Mouse (Mus musculus): ENCODE results near the gene Zbtb1. TPM values are rescaled to one million over a fixed set of nuclear protein-coding genes. Genes with fewer than 3 reads are reported as not detected.

Zbtb1 gene
- polyA plus RNA-seq, 1 experiment from 2014 or later, result 5.4 TPM

DNA sequence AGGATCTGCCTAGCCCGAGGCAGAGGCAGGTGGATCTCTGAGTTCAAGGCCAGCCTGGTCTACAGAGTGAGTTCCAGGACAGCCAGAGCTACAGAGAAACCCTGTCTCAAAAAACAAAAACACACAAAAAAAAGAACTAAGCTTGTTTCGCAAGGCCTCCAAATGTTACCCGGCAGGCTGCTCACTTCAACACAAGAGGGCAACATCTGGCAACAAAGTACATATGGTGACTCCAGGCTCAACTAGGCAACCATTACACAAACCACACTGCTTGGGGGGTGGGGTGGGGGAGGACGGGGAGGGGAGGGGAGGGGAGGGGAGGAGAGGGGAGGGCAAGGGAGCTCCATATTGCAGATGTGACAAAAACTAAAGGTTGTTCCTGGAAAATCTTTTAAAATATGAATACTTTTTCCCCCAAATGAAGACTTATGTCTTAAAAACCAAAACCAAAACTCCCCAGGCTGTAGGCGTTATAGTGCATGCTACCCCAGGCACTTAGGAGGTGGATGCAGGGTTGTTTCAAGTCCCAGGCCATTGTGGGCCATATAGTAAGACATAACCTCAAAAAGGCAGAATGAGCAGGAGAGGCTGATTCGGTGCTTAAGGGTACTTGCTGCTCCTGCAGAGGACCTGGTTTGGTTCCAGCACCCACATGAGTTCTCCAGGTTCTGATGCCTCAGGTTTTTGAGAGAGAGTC lies 24.2 kb upstream of the Zbtb1 start:
- no peaks in the 10 kb centered on the region for H3K9me3 ChIP-seq (ENCODE audit: control insufficient read depth, low read length)
- H3K27ac ChIP-seq (ENCODE audit: low read length), result no peak overlapping the region
- H3K36me3 ChIP-seq (ENCODE audit: control insufficient read depth, insufficient read depth, low read length), result peaks cover 9% of the 10 kb centered on the region
- no peak overlapping the region for H3K9ac ChIP-seq (ENCODE audit: low read depth, low read length)
- H3K27me3 ChIP-seq (replicated peaks; ENCODE audit: control insufficient read depth, insufficient read depth, low read length), result no peaks in the 10 kb centered on the region
- 74% methylated on average over 6 of the region's 6 CpGs for WGBS
- no peaks in the 10 kb centered on the region for H3K4me1 ChIP-seq (ENCODE audit: control insufficient read depth, insufficient read depth, low read length)
- no peak for ATAC-seq
- H3K4me2 ChIP-seq (ENCODE audit: low read depth, low read length), result no peak overlapping the region
- H3K4me3 ChIP-seq (ENCODE audit: low read length), result no peak overlapping the region

DNA sequence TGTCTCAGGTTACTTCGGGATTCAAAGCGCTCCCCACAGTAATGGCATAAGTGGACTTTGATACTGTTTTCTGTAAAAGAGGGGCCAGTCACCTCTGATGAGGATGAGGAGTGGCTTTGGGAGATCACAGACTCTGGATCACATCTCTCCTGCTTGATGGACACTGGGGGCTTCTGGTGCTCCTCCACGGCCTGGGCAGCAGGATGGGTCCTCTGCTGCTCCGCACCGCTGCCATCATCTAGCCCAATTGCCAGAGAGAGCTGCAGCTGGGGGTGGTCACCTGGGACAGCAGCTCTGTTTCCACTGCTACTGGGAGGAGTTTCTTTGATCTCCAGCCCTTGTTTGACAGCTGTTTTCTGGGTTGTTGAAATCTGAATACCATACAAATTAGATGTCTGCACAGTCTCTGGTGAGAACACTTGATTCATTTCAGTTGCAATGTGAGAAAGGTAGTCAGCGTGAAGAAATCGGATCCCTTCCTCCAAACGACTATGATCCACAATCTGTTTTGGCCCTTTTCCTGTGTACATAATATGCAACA lies 20.3 kb upstream of the Zbtb1 start:
- Histone ChIP-seq H3K27me3 (replicated peaks; ENCODE audit: control insufficient read depth, insufficient read depth, low read length) (no peaks in the 10 kb centered on the region), H3K27ac (ENCODE audit: low read length) (no peak overlapping the region), H3K4me1 (ENCODE audit: control insufficient read depth, insufficient read depth, low read length) (no peaks in the 10 kb centered on the region), H3K4me2 (ENCODE audit: low read depth, low read length) (no peak overlapping the region), H3K4me3 (ENCODE audit: low read length) (no peak overlapping the region), H3K36me3 (ENCODE audit: control insufficient read depth, insufficient read depth, low read length) (peaks cover 9% of the 10 kb centered on the region), H3K9ac (ENCODE audit: low read depth, low read length) (no peak overlapping the region), H3K9me3 (ENCODE audit: control insufficient read depth, low read length) (no peaks in the 10 kb centered on the region)
- 85% methylated on average over 8 of the region's 8 CpGs for WGBS
- no peak for ATAC-seq

DNA sequence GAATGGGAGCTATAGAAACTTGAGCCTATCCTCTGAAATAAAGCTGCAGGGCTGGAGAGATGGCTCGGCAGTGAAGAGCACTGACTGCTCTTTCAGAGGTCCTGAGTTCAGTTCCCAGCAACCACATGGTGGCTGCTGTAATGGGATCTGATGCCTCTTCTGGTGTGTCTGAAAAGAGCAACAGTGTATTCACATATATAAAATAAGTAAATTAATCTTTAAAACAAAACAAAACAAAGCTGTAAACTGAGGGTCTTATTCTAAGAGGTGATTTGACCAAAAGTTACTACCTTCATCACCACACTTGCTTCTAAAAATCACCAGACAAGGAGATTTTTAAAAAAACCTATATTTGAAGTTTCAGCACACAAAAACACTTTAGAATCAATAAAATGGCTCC lies 9.2 kb upstream of the Zbtb1 start:
- Histone ChIP-seq H3K4me1 (ENCODE audit: control insufficient read depth, insufficient read depth, low read length) (no peaks in the 10 kb centered on the region), H3K27me3 (replicated peaks; ENCODE audit: control insufficient read depth, insufficient read depth, low read length) (no peaks in the 10 kb centered on the region), H3K4me3 (ENCODE audit: low read length) (no peak overlapping the region), H3K27ac (ENCODE audit: low read length) (no peak overlapping the region), H3K9me3 (ENCODE audit: control insufficient read depth, low read length) (no peaks in the 10 kb centered on the region), H3K36me3 (ENCODE audit: control insufficient read depth, insufficient read depth, low read length) (no peaks in the 10 kb centered on the region), H3K4me2 (ENCODE audit: low read depth, low read length) (no peak overlapping the region), H3K9ac (ENCODE audit: low read depth, low read length) (no peak overlapping the region)
- WGBS, result 80% methylated on average over 1 of the region's 1 CpGs
- no peak for ATAC-seq

DNA sequence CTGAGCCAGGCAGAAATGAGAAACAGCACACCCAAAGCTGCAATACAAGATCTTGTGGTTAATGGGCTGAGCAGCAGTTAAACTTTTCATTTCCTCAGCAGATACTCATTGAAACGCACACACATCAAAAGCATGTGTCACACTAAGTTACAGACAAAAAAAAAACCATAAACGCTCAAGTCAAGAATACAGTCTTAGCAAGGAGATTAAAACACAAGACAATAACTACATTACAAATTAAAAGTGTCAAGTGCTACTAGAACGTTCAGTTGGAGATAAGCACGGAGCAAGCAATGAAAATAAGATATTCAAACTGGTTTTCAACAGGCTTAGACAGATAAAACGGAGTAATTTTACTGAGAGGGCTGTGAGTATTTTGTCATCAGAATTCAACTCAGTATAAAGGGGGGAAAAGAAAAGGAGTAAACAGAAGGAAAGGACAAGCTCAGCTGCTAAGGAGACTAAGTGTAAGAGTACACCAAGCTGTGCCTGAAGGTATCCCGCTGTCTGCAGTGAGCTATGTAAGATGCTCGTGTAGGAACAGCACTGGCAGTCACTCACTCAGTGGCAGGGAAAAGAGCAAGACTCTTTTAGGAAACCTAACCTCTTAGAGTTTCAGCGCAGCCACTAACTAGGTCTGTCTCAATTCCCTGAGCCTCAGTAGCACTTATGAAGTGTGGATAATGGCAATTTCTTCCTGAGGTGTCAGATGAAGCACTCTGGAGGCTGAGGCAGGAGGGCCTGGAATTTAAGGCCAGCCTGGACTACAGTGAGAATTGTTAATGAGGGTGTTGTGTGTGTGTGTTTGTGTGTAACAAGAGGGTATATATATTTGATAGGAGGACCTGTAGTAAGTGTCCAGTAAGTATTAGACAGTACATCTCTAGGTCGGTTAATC lies 8.4 kb upstream of the Zbtb1 start:
- Histone ChIP-seq H3K27me3 (replicated peaks; ENCODE audit: control insufficient read depth, insufficient read depth, low read length) (no peaks in the 10 kb centered on the region), H3K9me3 (ENCODE audit: control insufficient read depth, low read length) (no peaks in the 10 kb centered on the region), H3K9ac (ENCODE audit: low read depth, low read length) (no peak overlapping the region), H3K27ac (ENCODE audit: low read length) (no peak overlapping the region), H3K4me2 (ENCODE audit: low read depth, low read length) (no peak overlapping the region), H3K4me1 (ENCODE audit: control insufficient read depth, insufficient read depth, low read length) (no peaks in the 10 kb centered on the region), H3K36me3 (ENCODE audit: control insufficient read depth, insufficient read depth, low read length) (no peaks in the 10 kb centered on the region), H3K4me3 (ENCODE audit: low read length) (no peak overlapping the region)
- 72% methylated on average over 9 of the region's 9 CpGs for WGBS
- no peak for ATAC-seq

DNA sequence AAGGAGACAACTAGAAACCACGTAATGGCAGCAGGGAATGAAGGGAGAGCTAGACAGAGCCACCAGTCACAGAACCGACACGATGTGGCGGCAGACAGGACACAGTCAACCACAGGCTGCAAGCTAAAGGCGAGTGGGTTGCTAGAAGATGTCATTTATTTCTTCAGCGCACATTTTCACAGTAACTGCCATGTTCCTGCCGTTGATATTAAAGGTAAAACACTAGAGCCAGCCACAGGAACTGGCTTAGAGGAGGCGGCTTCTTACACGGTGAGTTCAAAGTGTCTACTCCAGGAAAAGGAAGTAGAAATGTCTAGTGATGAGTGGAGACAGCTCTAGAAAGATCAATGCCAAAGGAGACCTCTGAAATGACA lies 7.8 kb upstream of the Zbtb1 start:
- WGBS, result 77% methylated on average over 9 of the region's 9 CpGs
- Histone ChIP-seq H3K4me3 (ENCODE audit: low read length) (no peak overlapping the region), H3K27ac (ENCODE audit: low read length) (no peak overlapping the region), H3K36me3 (ENCODE audit: control insufficient read depth, insufficient read depth, low read length) (no peaks in the 10 kb centered on the region), H3K9me3 (ENCODE audit: control insufficient read depth, low read length) (no peaks in the 10 kb centered on the region), H3K4me2 (ENCODE audit: low read depth, low read length) (no peak overlapping the region), H3K9ac (ENCODE audit: low read depth, low read length) (no peak overlapping the region), H3K27me3 (replicated peaks; ENCODE audit: control insufficient read depth, insufficient read depth, low read length) (no peaks in the 10 kb centered on the region), H3K4me1 (ENCODE audit: control insufficient read depth, insufficient read depth, low read length) (peaks cover 6% of the 10 kb centered on the region)
- ATAC-seq, result no peak

DNA sequence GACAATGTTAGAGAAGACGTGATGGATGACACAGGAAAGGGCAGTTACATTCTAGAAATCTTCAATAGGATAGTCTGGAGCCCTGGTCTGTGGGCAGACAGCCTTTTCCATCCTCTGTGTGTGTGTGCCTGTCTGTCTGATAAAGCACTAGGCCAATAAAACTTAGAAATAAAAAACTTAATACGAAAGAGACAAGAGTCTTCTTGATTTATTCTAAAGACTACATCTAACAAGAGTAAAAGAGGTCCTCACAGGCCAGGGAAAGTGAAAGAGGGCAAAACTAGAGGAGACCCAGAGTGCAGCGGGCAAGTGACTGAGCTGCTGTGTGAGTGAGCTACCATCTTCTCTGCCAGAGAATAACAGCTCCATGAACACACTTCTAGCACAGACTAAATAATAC lies 3.8 kb upstream of the Zbtb1 start:
- 77% methylated on average over 3 of the region's 3 CpGs for WGBS
- no peak overlapping the region for H3K27ac ChIP-seq (ENCODE audit: low read length)
- peaks cover 17% of the 10 kb centered on the region for H3K4me1 ChIP-seq (ENCODE audit: control insufficient read depth, insufficient read depth, low read length)
- ATAC-seq, result no peak
- H3K27me3 ChIP-seq (replicated peaks; ENCODE audit: control insufficient read depth, insufficient read depth, low read length), result no peaks in the 10 kb centered on the region
- H3K9me3 ChIP-seq (ENCODE audit: control insufficient read depth, low read length), result no peaks in the 10 kb centered on the region
- no peaks in the 10 kb centered on the region for H3K36me3 ChIP-seq (ENCODE audit: control insufficient read depth, insufficient read depth, low read length)
- no peak overlapping the region for H3K4me3 ChIP-seq (ENCODE audit: low read length)
- H3K4me2 ChIP-seq (ENCODE audit: low read depth, low read length), result no peak overlapping the region
- H3K9ac ChIP-seq (ENCODE audit: low read depth, low read length), result no peak overlapping the region

DNA sequence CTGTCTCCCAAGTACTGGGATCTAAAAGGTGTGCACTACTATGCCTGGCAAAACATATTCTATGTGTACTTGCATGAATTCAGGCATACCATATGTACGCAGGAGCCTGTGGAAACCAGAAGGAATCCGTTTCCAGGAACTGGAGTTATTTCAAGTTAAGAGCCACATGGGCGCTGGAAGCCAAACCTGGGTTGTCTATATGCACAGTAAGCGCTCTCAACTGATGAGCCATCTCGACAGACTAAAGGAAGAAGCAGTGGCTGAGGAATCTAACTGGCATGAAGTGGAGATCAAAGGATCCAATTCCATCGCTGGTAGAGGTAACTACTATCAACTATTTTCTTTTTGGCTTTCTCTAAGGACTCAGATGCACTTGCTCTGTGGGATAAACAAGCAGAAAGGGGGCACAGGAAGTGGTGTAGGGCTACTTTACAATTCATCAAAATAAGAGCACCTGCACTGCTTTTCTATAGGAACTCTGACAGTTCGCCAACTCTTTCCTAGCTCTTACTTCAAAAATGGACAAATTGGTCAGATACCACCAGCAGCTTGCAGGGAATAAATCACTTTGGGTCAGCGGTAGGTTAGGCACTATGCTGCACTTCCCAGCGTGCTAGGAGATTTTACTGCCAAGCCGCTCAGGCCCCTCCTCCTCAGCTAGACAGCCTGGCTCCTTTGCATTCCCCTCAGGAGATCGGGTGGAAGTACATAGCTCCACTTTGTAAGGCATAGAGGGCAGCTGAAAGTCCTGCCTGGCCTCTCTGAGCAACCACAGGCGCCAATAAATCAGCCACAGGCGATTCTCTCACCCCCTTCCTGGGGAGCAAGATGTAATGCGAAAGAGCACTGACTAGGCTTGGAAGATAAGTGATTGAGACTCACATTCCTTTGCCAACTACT lies 2.7 kb upstream of the Zbtb1 start:
- H3K4me2 ChIP-seq (ENCODE audit: low read depth, low read length), result peak overlapping the region; percentile 81
- no peak for ATAC-seq
- H3K27me3 ChIP-seq (replicated peaks; ENCODE audit: control insufficient read depth, insufficient read depth, low read length), result no peaks in the 10 kb centered on the region
- 23% methylated on average over 14 of the region's 14 CpGs for WGBS
- peak overlapping the region; percentile 17 for H3K27ac ChIP-seq (ENCODE audit: low read length)
- H3K9me3 ChIP-seq (ENCODE audit: control insufficient read depth, low read length), result no peaks in the 10 kb centered on the region
- peak overlapping the region; percentile 44; the same call in 1 of the 2 replicates for H3K9ac ChIP-seq (ENCODE audit: low read depth, low read length)
- H3K4me1 ChIP-seq (ENCODE audit: control insufficient read depth, insufficient read depth, low read length), result peaks cover 23% of the 10 kb centered on the region
- H3K36me3 ChIP-seq (ENCODE audit: control insufficient read depth, insufficient read depth, low read length), result no peaks in the 10 kb centered on the region
- peak overlapping the region; percentile 22 for H3K4me3 ChIP-seq (ENCODE audit: low read length)

DNA sequence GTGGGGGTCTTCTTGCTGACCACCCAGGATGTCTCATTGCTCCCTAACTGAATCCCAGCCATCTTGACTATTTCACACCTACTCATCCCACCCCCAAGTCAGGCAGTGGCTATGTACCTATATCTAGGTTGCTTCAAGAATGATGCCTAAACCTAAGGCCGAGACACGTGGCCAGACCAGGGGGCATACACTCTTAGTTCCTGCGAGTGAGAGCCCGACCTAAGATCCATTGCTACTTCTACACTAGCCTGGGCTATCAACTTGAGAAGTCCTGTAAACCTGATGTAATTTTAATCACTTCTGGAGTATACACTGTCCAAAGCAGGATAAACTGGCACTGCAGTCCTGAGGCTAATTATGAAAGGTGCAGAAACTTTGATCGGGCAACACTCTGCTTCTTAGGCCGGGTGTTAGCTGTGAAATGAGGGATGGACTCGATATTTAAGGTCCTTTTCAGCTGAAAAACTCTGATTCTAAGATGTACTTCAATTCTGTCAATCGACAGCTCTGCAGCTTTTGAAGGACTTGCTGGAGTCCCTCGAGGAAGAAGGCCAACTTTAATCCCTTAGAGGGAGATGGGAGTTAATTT lies 1.8 kb upstream of the Zbtb1 start:
- no peak for ATAC-seq
- peak overlapping the region; percentile 99 for H3K4me3 ChIP-seq (ENCODE audit: low read length)
- no peaks in the 10 kb centered on the region for H3K36me3 ChIP-seq (ENCODE audit: control insufficient read depth, insufficient read depth, low read length)
- 12% methylated on average over 9 of the region's 9 CpGs for WGBS
- H3K9me3 ChIP-seq (ENCODE audit: control insufficient read depth, low read length), result no peaks in the 10 kb centered on the region
- peaks cover 31% of the 10 kb centered on the region for H3K4me1 ChIP-seq (ENCODE audit: control insufficient read depth, insufficient read depth, low read length)
- H3K27me3 ChIP-seq (replicated peaks; ENCODE audit: control insufficient read depth, insufficient read depth, low read length), result no peaks in the 10 kb centered on the region
- H3K4me2 ChIP-seq (ENCODE audit: low read depth, low read length), result peak overlapping the region; percentile 81
- H3K9ac ChIP-seq (ENCODE audit: low read depth, low read length), result peak overlapping the region; percentile 99
- peak overlapping the region; percentile 100 for H3K27ac ChIP-seq (ENCODE audit: low read length)
